Mouse (Mus musculus): ENCODE results near the gene Pclo. TPM values are rescaled to one million over a fixed set of nuclear protein-coding genes. Genes with fewer than 3 reads are reported as not detected.

Gene Pclo
- polyA plus RNA-seq, 1 experiment from 2014 or later: 0.15 TPM

- Histone ChIP-seq H3K4me2 (replicated peaks) (no peak overlapping the region), H3K9me3 (no peaks in the 10 kb centered on the region), H3K36me3 (no peaks in the 10 kb centered on the region), H3K27me3 (no peaks in the 10 kb centered on the region), H3K9ac (no peak overlapping the region), H3K27ac (no peak overlapping the region), H3K4me3 (no peak overlapping the region), H3K4me1 (no peaks in the 10 kb centered on the region)
- no peak for ATAC-seq (ENCODE audit: low FRiP score, low read depth)
These were observed 186.2 kb downstream of the Pclo start for GRCm38 (mm10) chr5:14700900-14701299.

GRCm38 (mm10) chr5:14705423-14705822, 190.7 kb downstream of the Pclo start:
- WGBS: 53% methylated on average over 2 of the region's 2 CpGs
- Histone ChIP-seq H3K9me3 (no peaks in the 10 kb centered on the region), H3K36me3 (no peaks in the 10 kb centered on the region), H3K4me2 (replicated peaks) (no peak overlapping the region), H3K4me3 (no peak overlapping the region), H3K27me3 (no peaks in the 10 kb centered on the region), H3K4me1 (no peaks in the 10 kb centered on the region), H3K9ac (no peak overlapping the region), H3K27ac (no peak overlapping the region)
- ATAC-seq (ENCODE audit: low FRiP score, low read depth): no peak

GRCm38 (mm10) chr5:14707311-14707710, 192.6 kb downstream of the Pclo start:
- Histone ChIP-seq H3K36me3 (no peaks in the 10 kb centered on the region), H3K9me3 (no peaks in the 10 kb centered on the region), H3K4me1 (no peaks in the 10 kb centered on the region), H3K9ac (no peak overlapping the region), H3K27ac (no peak overlapping the region), H3K4me3 (no peak overlapping the region), H3K4me2 (replicated peaks) (no peak overlapping the region), H3K27me3 (no peaks in the 10 kb centered on the region)
- WGBS: 74% methylated on average over 4 of the region's 4 CpGs
- ATAC-seq (ENCODE audit: low FRiP score, low read depth): no peak

- no peak for ATAC-seq (ENCODE audit: low FRiP score, low read depth)
- Histone ChIP-seq H3K4me3 (no peak overlapping the region), H3K27ac (no peak overlapping the region), H3K36me3 (no peaks in the 10 kb centered on the region), H3K27me3 (no peaks in the 10 kb centered on the region), H3K9me3 (no peaks in the 10 kb centered on the region; the same call in 1 of the 2 replicates), H3K4me1 (no peaks in the 10 kb centered on the region), H3K4me2 (replicated peaks) (no peak overlapping the region), H3K9ac (no peak overlapping the region)
- WGBS: 85% methylated on average over 3 of the region's 3 CpGs
These were observed 208.9 kb downstream of the Pclo start for GRCm38 (mm10) chr5:14723576-14723975.

GRCm38 (mm10) chr5:14728676-14729253, 214.0 kb downstream of the Pclo start:
- WGBS: 86% methylated on average over 3 of the region's 3 CpGs
- no peaks in the 10 kb centered on the region for H3K36me3 ChIP-seq
- H3K4me1 ChIP-seq: no peaks in the 10 kb centered on the region

GRCm38 (mm10) chr5:14750882-14751281, 236.2 kb downstream of the Pclo start:
- H3K36me3 ChIP-seq: no peaks in the 10 kb centered on the region
- no peak overlapping the region for H3K4me2 ChIP-seq (replicated peaks)
- no peak overlapping the region for H3K9ac ChIP-seq
- H3K9me3 ChIP-seq: no peaks in the 10 kb centered on the region
- H3K4me1 ChIP-seq: no peaks in the 10 kb centered on the region
- ATAC-seq (ENCODE audit: low FRiP score, low read depth): no peak
- H3K27me3 ChIP-seq: no peaks in the 10 kb centered on the region
- no peak overlapping the region for H3K27ac ChIP-seq
- H3K4me3 ChIP-seq: no peak overlapping the region

More at GRCm38 (mm10) chr5:14728676-14729253, 214.0 kb downstream of the Pclo start:
- Histone ChIP-seq H3K4me3 (no peak overlapping the region), H3K4me2 (replicated peaks) (no peak overlapping the region), H3K27ac (no peak overlapping the region), H3K27me3 (no peaks in the 10 kb centered on the region), H3K9ac (no peak overlapping the region), H3K9me3 (no peaks in the 10 kb centered on the region; the same call in 1 of the 2 replicates)
- ATAC-seq (ENCODE audit: low FRiP score, low read depth): no peak

- H3K4me2 ChIP-seq (replicated peaks): no peak overlapping the region
- H3K4me3 ChIP-seq: no peak overlapping the region
- no peaks in the 10 kb centered on the region for H3K4me1 ChIP-seq
- no peaks in the 10 kb centered on the region for H3K9me3 ChIP-seq
- H3K36me3 ChIP-seq: no peaks in the 10 kb centered on the region
- H3K27me3 ChIP-seq: no peaks in the 10 kb centered on the region
- H3K27ac ChIP-seq: no peak overlapping the region
- ATAC-seq (ENCODE audit: low FRiP score, low read depth): no peak
- WGBS: 86% methylated on average over 11 of the region's 11 CpGs
- H3K9ac ChIP-seq: no peak overlapping the region
These were observed 252.0 kb downstream of the Pclo start for GRCm38 (mm10) chr5:14766686-14767085.

GRCm38 (mm10) chr5:14782362-14783082, 267.8 kb downstream of the Pclo start:
- no peak overlapping the region for H3K4me3 ChIP-seq
- ATAC-seq (ENCODE audit: low FRiP score, low read depth): no peak
- WGBS: 52% methylated on average over 1 of the region's 1 CpGs
- no peak overlapping the region for H3K4me2 ChIP-seq (replicated peaks)
- no peaks in the 10 kb centered on the region for H3K36me3 ChIP-seq
- H3K9me3 ChIP-seq: no peaks in the 10 kb centered on the region
- no peaks in the 10 kb centered on the region for H3K27me3 ChIP-seq
- no peaks in the 10 kb centered on the region for H3K4me1 ChIP-seq
- H3K9ac ChIP-seq: no peak overlapping the region
- H3K27ac ChIP-seq: no peak overlapping the region

GRCm38 (mm10) chr5:14793891-14794290, 279.2 kb downstream of the Pclo start:
- Histone ChIP-seq H3K27me3 (no peaks in the 10 kb centered on the region), H3K4me1 (no peaks in the 10 kb centered on the region), H3K4me3 (no peak overlapping the region), H3K9ac (no peak overlapping the region), H3K9me3 (no peaks in the 10 kb centered on the region), H3K36me3 (no peaks in the 10 kb centered on the region), H3K27ac (no peak overlapping the region), H3K4me2 (replicated peaks) (no peak overlapping the region)
- WGBS: 88% methylated on average over 9 of the region's 9 CpGs
- ATAC-seq (ENCODE audit: low FRiP score, low read depth): no peak

- Histone ChIP-seq H3K4me1 (no peaks in the 10 kb centered on the region), H3K36me3 (no peaks in the 10 kb centered on the region), H3K27ac (no peak overlapping the region), H3K9ac (no peak overlapping the region), H3K27me3 (no peaks in the 10 kb centered on the region), H3K4me2 (replicated peaks) (no peak overlapping the region), H3K4me3 (no peak overlapping the region), H3K9me3 (no peaks in the 10 kb centered on the region)
- peak; percentile 36; the same call in 1 of the 2 replicates for ATAC-seq (ENCODE audit: low FRiP score, low read depth)
- 6% methylated on average over 6 of the region's 6 CpGs for WGBS
These were observed 292.4 kb downstream of the Pclo start for GRCm38 (mm10) chr5:14807136-14807535.

- Histone ChIP-seq H3K4me3 (no peak overlapping the region), H3K9me3 (no peaks in the 10 kb centered on the region), H3K36me3 (no peaks in the 10 kb centered on the region), H3K27ac (no peak overlapping the region), H3K27me3 (no peaks in the 10 kb centered on the region), H3K9ac (no peak overlapping the region), H3K4me2 (replicated peaks) (no peak overlapping the region), H3K4me1 (no peaks in the 10 kb centered on the region)
- WGBS: 85% methylated on average over 3 of the region's 3 CpGs
- ATAC-seq (ENCODE audit: low FRiP score, low read depth): no peak
These were observed 318.6 kb downstream of the Pclo start for GRCm38 (mm10) chr5:14833165-14833860.

GRCm38 (mm10) chr5:14834155-14834991, 319.7 kb downstream of the Pclo start:
- ATAC-seq (ENCODE audit: low FRiP score, low read depth): no peak
- no peaks in the 10 kb centered on the region for H3K27me3 ChIP-seq
- no peak overlapping the region for H3K4me2 ChIP-seq (replicated peaks)
- H3K27ac ChIP-seq: no peak overlapping the region
- WGBS: 73% methylated on average over 4 of the region's 4 CpGs
- H3K9ac ChIP-seq: no peak overlapping the region
- no peaks in the 10 kb centered on the region for H3K4me1 ChIP-seq
- no peaks in the 10 kb centered on the region for H3K9me3 ChIP-seq
- no peak overlapping the region for H3K4me3 ChIP-seq
- no peaks in the 10 kb centered on the region for H3K36me3 ChIP-seq

Measured in limb, embryonic 13.5 days (tissue).